Mouse (Mus musculus): ENCODE data around the gene Tmem189. TPM values are rescaled to one million over a fixed set of nuclear protein-coding genes. Genes with fewer than 3 reads are reported as not detected.
A peak's percentile ranks its signal among the peaks of the same experiment; 100 is the strongest.

Tmem189 gene
- polyA plus RNA-seq, 1 experiment from 2014 or later: 55.1 TPM

GRCm38 (mm10) chr2:167632731-167633536 lies 56.7 kb downstream of the Tmem189 start:
- no peaks in the 10 kb centered on the region for H3K9me3 ChIP-seq (ENCODE audit: low read length)
- H3K4me2 ChIP-seq (replicated peaks; ENCODE audit: low read depth, low read length): peak overlapping the region; percentile 94
- peak overlapping the region; percentile 86 for H3K27ac ChIP-seq (ENCODE audit: low read length)
- H3K27me3 ChIP-seq (replicated peaks; ENCODE audit: insufficient read depth, low read length): no peaks in the 10 kb centered on the region
- 62% methylated on average over 12 of the region's 12 CpGs for WGBS
- no peak overlapping the region; the same call in 1 of the 2 replicates for H3K4me3 ChIP-seq (ENCODE audit: low read depth, low read length)
- ATAC-seq (no peak), DNase-seq (ENCODE audit: low spot score) (no peak)
- H3K36me3 ChIP-seq (ENCODE audit: insufficient read depth, low read length): no peaks in the 10 kb centered on the region
- H3K9ac ChIP-seq (replicated peaks; ENCODE audit: low read depth): no peak overlapping the region
- no peak for TF ChIP-seq EP300 (IDR thresholded peaks at IDR 0.05)
- TF ChIP-seq CTCF (IDR thresholded peaks at IDR 0.05): no peak
- H3K4me1 ChIP-seq (ENCODE audit: insufficient read depth, low read depth, low read length): peaks cover 30% of the 10 kb centered on the region

GRCm38 (mm10) chr2:167631591-167632448 lies 57.8 kb downstream of the Tmem189 start, which contains the start of gene Ube2v1:
TSS of gene Ube2v1 (minus strand) at chr2:167632095.
- Histone ChIP-seq H3K36me3 (ENCODE audit: insufficient read depth, low read length) (no peaks in the 10 kb centered on the region), H3K9ac (replicated peaks; ENCODE audit: low read depth) (peak within 1 kb of the TSS; percentile 92), H3K27ac (ENCODE audit: low read length) (peak within 1 kb of the TSS; percentile 86), H3K4me2 (replicated peaks; ENCODE audit: low read depth, low read length) (peak within 1 kb of the TSS; percentile 94), H3K9me3 (ENCODE audit: low read length) (no peaks in the 10 kb centered on the region), H3K4me3 (ENCODE audit: low read depth, low read length) (peak within 1 kb of the TSS; percentile 92), H3K27me3 (replicated peaks; ENCODE audit: insufficient read depth, low read length) (no peaks in the 10 kb centered on the region), H3K4me1 (ENCODE audit: insufficient read depth, low read depth, low read length) (peaks cover 30% of the 10 kb centered on the region)
- DNase-seq (ENCODE audit: low spot score): peak; percentile 96
- peak; percentile 88 for ATAC-seq
- WGBS: 2% methylated on average over 64 of the region's 87 CpGs
- TF ChIP-seq CTCF (IDR thresholded peaks at IDR 0.05) (peak; percentile 57), EP300 (IDR thresholded peaks at IDR 0.05) (no peak)

GRCm38 (mm10) chr2:167631181-167631590 lies 58.4 kb downstream of the Tmem189 start:
- Histone ChIP-seq H3K9ac (replicated peaks; ENCODE audit: low read depth) (peak overlapping the region; percentile 92), H3K4me2 (replicated peaks; ENCODE audit: low read depth, low read length) (peak overlapping the region; percentile 94), H3K4me3 (ENCODE audit: low read depth, low read length) (peak overlapping the region; percentile 92), H3K4me1 (ENCODE audit: insufficient read depth, low read depth, low read length) (peaks cover 30% of the 10 kb centered on the region), H3K27me3 (replicated peaks; ENCODE audit: insufficient read depth, low read length) (no peaks in the 10 kb centered on the region), H3K27ac (ENCODE audit: low read length) (peak overlapping the region; percentile 86), H3K36me3 (ENCODE audit: insufficient read depth, low read length) (no peaks in the 10 kb centered on the region), H3K9me3 (ENCODE audit: low read length) (no peaks in the 10 kb centered on the region)
- no peak for ATAC-seq
- WGBS: 1% methylated on average over 26 of the region's 31 CpGs
- DNase-seq (ENCODE audit: low spot score): no peak
- TF ChIP-seq EP300 (IDR thresholded peaks at IDR 0.05) (no peak), CTCF (IDR thresholded peaks at IDR 0.05) (no peak)

GRCm38 (mm10) chr2:167630421-167630820 lies 59.2 kb downstream of the Tmem189 start:
- Histone ChIP-seq H3K27me3 (replicated peaks; ENCODE audit: insufficient read depth, low read length) (no peaks in the 10 kb centered on the region), H3K4me1 (ENCODE audit: insufficient read depth, low read depth, low read length) (peaks cover 30% of the 10 kb centered on the region), H3K4me2 (replicated peaks; ENCODE audit: low read depth, low read length) (peak overlapping the region; percentile 94), H3K27ac (ENCODE audit: low read length) (peak overlapping the region; percentile 86; the same call in 1 of the 2 replicates), H3K4me3 (ENCODE audit: low read depth, low read length) (peak overlapping the region; percentile 92), H3K36me3 (ENCODE audit: insufficient read depth, low read length) (no peaks in the 10 kb centered on the region), H3K9ac (replicated peaks; ENCODE audit: low read depth) (peak overlapping the region; percentile 92), H3K9me3 (ENCODE audit: low read length) (no peaks in the 10 kb centered on the region)
- DNase-seq (ENCODE audit: low spot score) (no peak), ATAC-seq (no peak)
- TF ChIP-seq EP300 (IDR thresholded peaks at IDR 0.05) (no peak), CTCF (IDR thresholded peaks at IDR 0.05) (no peak)
- WGBS: 34% methylated on average over 5 of the region's 5 CpGs

GRCm38 (mm10) chr2:167629665-167630209 lies 59.9 kb downstream of the Tmem189 start:
- H3K4me1 ChIP-seq (ENCODE audit: insufficient read depth, low read depth, low read length): peaks cover 30% of the 10 kb centered on the region
- H3K36me3 ChIP-seq (ENCODE audit: insufficient read depth, low read length): no peaks in the 10 kb centered on the region
- WGBS: 60% methylated on average over 11 of the region's 11 CpGs
- no peaks in the 10 kb centered on the region for H3K27me3 ChIP-seq (replicated peaks; ENCODE audit: insufficient read depth, low read length)
- H3K4me2 ChIP-seq (replicated peaks; ENCODE audit: low read depth, low read length): peak overlapping the region; percentile 94
- no peak overlapping the region for H3K4me3 ChIP-seq (ENCODE audit: low read depth, low read length)
- H3K9ac ChIP-seq (replicated peaks; ENCODE audit: low read depth): 0 out of 2 replicates have a peak overlapping the region, but pooled peaks have one; percentile 13
- H3K9me3 ChIP-seq (ENCODE audit: low read length): no peaks in the 10 kb centered on the region
- ATAC-seq (no peak), DNase-seq (ENCODE audit: low spot score) (no peak)
- no peak for TF ChIP-seq CTCF (IDR thresholded peaks at IDR 0.05)
- no peak for TF ChIP-seq EP300 (IDR thresholded peaks at IDR 0.05)
- peak overlapping the region; percentile 7; the same call in 1 of the 2 replicates for H3K27ac ChIP-seq (ENCODE audit: low read length)
